Mouse (Mus musculus) midbrain, embryonic 14.5 days (tissue): ENCODE data around the gene Ciao2b. TPM values are rescaled to one million over a fixed set of nuclear protein-coding genes. Genes with fewer than 3 reads are reported as not detected.
A peak's percentile ranks its signal among the peaks of the same experiment; 100 is the strongest.

ENCODE experiments used
- ATAC-seq: fragments of 200-750 bp; cut with Nextera tagmentation; 2 replicates; pipeline ENCODE4 v1.8.0; 2017; ENCODE audit warnings: moderate number of reproducible peaks, moderate library complexity; ENCODE audit not compliant: low FRiP score, low TSS enrichment
- DNase-seq: peaks from one replicate; pipeline ENCODE4 v3.0.0-alpha.2; 2015
- H3K27ac ChIP-seq: fragments of 300-500 bp; sonication (generic); replicated peaks from 2 replicates; pipeline ENCODE4 v1.5.1; 2014; ENCODE audit warnings: mild to moderate bottlenecking, low read depth, low read length, moderate library complexity
- H3K27me3 ChIP-seq: fragments of 300-500 bp; sonication (generic); 2 replicates; pipeline ENCODE4 v1.6.1; 2014; ENCODE audit warnings: low read length, control low read depth, mixed read lengths; ENCODE audit not compliant: control insufficient read depth, insufficient read depth
- H3K36me3 ChIP-seq: fragments of 300-500 bp; sonication (generic); 2 replicates; pipeline ENCODE4 v1.6.1; 2014; ENCODE audit warnings: low read length, control low read depth; ENCODE audit not compliant: control insufficient read depth, insufficient read depth
- H3K4me1 ChIP-seq: fragments of 300-500 bp; sonication (generic); 2 replicates; pipeline ENCODE4 v1.6.1; 2014; ENCODE audit warnings: mild to moderate bottlenecking, antibody characterized with exemption, low read length, control low read depth; ENCODE audit not compliant: control insufficient read depth, insufficient read depth
- H3K4me2 ChIP-seq: fragments of 300-500 bp; sonication (generic); 2 replicates; pipeline ENCODE4 v1.6.1; 2014; ENCODE audit warnings: mild to moderate bottlenecking, low read length, moderate library complexity
- H3K4me3 ChIP-seq: fragments of 300-500 bp; sonication (generic); replicated peaks from 2 replicates; pipeline ENCODE4 v1.5.1; 2014; ENCODE audit warnings: low read depth, low read length
- H3K9ac ChIP-seq: fragments of 300-500 bp; sonication (generic); replicated peaks from 2 replicates; pipeline ENCODE4 v1.6.1; 2014; ENCODE audit warnings: mild to moderate bottlenecking, low read length, moderate library complexity
- H3K9me3 ChIP-seq: fragments of 300-500 bp; sonication (generic); 2 replicates; pipeline ENCODE4 v1.6.1; 2016; ENCODE audit warnings: low read length, control low read depth, mixed read lengths; ENCODE audit not compliant: control insufficient read depth
- WGBS: fragments of 180-500 bp; shearing (Covaris S2); extraction: QIAGEN DNeasy Blood & Tissue Kit; methylation state at CpG from one replicate; pipeline ENCODE4 v1.1.7; 2014; 5-methylcytosine and 5-hydroxymethylcytosine counted together
- polyA plus RNA-seq: library from polyadenylated mRNA; unstranded; fragments of >200 nt; fragmentation: Nextera tagmentation; extraction: Ambion mirVana; gene quantifications from 2 replicates; pipeline ENCODE4 v1.2.1, GENCODE M21; 2014

Ciao2b gene
- polyA plus RNA-seq, 1 experiment from 2014 or later: 131 TPM

DNA sequence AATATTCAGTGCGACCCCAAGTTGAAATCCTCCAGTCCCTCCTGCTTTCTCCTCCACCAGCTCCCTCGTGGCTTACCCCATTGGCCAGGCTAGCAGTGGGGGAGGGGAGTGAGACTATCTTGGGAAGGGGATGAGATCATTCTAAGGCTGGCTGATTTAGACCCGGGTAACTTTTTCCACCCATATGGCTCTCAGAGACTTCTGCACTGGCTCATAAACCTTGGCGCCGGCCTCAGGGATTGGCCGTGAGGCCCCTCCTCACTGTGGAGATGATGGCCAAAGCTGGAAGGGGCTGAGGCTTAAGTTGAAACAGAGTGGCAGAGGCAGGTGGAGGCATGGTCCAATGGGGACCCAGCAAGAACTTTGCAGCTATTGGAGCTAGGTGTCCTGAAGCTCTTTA lies 35.4 kb downstream of the Ciao2b start:
- ATAC-seq (no peak), DNase-seq (no peak)
- Histone ChIP-seq H3K27ac (no peak overlapping the region), H3K4me3 (no peak overlapping the region), H3K9ac (no peak overlapping the region), H3K36me3 (no peaks in the 10 kb centered on the region), H3K4me1 (0 out of 2 replicates have a peak, but pooled peaks cover 7% of the 10 kb centered on the region), H3K27me3 (no peaks in the 10 kb centered on the region), H3K9me3 (no peaks in the 10 kb centered on the region), H3K4me2 (no peak overlapping the region)
- WGBS: 55% methylated on average over 6 of the region's 6 CpGs

DNA sequence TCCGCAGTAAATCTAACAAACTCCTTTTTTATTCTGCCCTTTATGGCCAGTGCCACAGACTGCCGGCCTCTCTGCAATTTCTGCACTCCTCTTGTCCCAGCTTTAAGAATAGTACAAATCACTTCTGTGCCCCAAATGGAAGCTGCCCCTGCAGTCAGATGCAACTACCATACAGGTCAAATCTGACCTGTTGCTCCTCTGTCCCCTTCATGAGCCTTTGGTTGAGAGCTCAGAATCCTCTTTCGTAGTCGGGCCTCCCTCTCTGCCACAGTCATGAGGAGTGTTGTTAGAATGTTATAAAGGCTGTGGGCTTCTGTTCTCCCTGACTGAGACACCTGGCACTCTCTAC lies 38.5 kb downstream of the Ciao2b start:
- Histone ChIP-seq H3K27ac (no peak overlapping the region), H3K9me3 (no peaks in the 10 kb centered on the region), H3K4me3 (no peak overlapping the region), H3K27me3 (no peaks in the 10 kb centered on the region), H3K4me2 (no peak overlapping the region), H3K9ac (no peak overlapping the region), H3K4me1 (0 out of 2 replicates have a peak, but pooled peaks cover 7% of the 10 kb centered on the region), H3K36me3 (no peaks in the 10 kb centered on the region)
- no peak for ATAC-seq
- 74% methylated on average over 4 of the region's 4 CpGs for WGBS
- no peak for DNase-seq

DNA sequence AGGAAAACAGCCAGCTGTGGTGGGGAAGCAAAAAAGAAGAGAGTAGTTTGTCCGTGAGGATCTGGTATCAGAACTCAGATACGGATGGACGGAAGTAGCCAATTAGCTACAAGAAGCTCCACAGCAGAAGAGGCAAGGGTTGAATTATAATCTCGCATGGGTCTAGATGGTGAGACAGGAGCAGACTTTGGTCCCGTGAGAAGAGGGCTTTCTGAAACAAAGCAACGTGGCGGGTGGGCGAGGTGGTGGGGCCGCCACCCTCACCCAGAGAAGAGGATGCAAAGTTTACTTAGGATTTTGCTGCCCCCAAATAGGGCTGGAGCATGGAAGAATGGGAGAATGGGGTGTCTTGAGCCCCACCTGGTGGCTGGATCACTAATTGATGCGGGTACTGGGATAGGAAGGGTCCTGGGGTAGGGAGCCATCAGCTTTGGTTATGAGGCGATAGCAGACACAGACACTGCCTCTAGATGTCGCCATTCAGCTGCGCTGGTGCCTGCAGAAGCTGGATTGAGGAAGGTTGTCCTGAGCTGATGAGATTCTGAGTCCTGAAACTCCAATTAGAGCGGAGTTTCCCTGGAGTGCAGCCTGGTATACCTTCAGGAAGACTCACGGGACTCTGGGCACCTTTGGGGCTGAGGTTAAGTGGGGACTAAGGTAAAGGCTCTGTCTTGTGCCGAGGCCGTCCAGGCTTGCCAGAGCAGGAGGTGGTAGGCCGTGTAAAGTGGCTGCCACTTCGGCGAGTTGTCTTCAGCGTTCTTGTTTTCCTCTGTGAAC lies 39.1 kb downstream of the Ciao2b start:
- H3K4me2 ChIP-seq: peak overlapping the region; percentile 41
- H3K9me3 ChIP-seq: no peaks in the 10 kb centered on the region
- H3K9ac ChIP-seq: no peak overlapping the region
- no peaks in the 10 kb centered on the region for H3K36me3 ChIP-seq
- H3K27ac ChIP-seq: no peak overlapping the region
- peak; percentile 94 for DNase-seq
- 0 out of 2 replicates have a peak, but pooled peaks cover 7% of the 10 kb centered on the region for H3K4me1 ChIP-seq
- no peak overlapping the region for H3K4me3 ChIP-seq
- peak; percentile 90 for ATAC-seq
- WGBS: 19% methylated on average over 21 of the region's 21 CpGs
- H3K27me3 ChIP-seq: no peaks in the 10 kb centered on the region

DNA sequence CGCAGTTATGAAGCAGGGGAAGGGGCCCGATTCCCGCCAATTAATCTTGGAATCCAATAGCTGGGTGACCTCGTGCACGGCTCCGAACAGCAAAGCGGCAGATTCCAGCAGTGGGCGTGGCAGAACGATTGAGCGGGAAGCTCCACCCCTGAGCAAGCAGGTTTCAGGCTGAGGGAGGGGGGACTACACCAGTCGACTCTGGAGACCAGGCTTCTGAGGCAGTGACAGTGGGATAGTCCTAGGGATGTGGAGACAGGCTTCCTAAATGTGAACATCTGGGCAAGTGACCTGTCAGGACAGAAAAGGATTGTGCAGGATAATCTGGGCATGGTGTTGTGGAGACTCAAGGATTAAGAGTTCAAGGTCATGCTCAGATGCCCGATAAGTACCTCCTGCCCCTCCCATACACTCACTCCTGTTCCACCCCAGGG lies 39.8 kb downstream of the Ciao2b start:
- Histone ChIP-seq H3K4me3 (no peak overlapping the region), H3K4me2 (peak overlapping the region; percentile 41), H3K27ac (no peak overlapping the region), H3K4me1 (0 out of 2 replicates have a peak, but pooled peaks cover 7% of the 10 kb centered on the region), H3K9me3 (no peaks in the 10 kb centered on the region), H3K9ac (no peak overlapping the region), H3K27me3 (no peaks in the 10 kb centered on the region), H3K36me3 (no peaks in the 10 kb centered on the region)
- ATAC-seq (no peak), DNase-seq (no peak)
- WGBS: under 1% methylated on average over 12 of the region's 12 CpGs

DNA sequence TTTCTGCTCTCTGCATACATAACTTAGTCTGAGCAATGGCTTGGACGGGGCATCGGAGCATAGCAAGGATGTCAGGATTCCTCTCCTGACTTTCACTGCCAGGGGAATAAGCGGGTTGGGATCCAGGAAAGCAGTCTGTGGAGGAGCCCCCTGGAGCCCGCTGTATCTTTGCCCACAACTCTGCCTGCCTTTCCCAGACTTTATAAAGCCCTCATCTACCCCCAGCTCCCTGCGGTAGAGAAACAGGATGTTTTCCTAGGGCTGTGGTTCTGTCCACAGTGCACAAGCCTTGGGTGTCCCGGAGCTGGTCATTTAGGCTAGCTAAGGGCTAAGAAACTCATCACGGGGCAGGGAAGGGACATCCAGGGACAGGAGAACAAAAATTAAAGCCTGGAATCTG lies 40.4 kb downstream of the Ciao2b start:
- WGBS: 21% methylated on average over 7 of the region's 7 CpGs
- ATAC-seq (no peak), DNase-seq (no peak)
- Histone ChIP-seq H3K27me3 (no peaks in the 10 kb centered on the region), H3K4me1 (0 out of 2 replicates have a peak, but pooled peaks cover 7% of the 10 kb centered on the region), H3K27ac (no peak overlapping the region), H3K9me3 (no peaks in the 10 kb centered on the region), H3K4me3 (no peak overlapping the region), H3K9ac (no peak overlapping the region), H3K36me3 (0 out of 2 replicates have a peak, but pooled peaks cover 3% of the 10 kb centered on the region), H3K4me2 (no peak overlapping the region)

DNA sequence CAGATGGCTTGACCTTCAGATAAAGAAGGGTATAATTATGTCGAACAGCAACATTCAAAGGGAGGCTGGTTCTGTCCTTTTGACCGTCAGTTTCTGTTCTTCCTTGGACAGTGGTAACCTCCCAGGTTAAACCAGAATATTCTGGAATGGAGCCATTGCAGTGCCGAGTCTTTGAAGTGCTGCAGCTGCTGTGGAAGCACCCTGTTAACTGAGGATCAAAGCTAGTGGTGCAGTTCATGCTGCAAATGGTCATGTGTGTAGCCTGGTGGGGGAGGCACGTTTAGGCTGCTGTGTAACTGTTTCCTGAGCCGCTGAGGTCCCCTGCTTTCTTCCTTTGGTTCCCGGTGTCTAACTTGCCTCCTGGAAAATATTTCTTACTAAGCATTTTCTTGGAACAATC lies 43.3 kb downstream of the Ciao2b start:
- H3K4me1 ChIP-seq: 0 out of 2 replicates have a peak, but pooled peaks cover 7% of the 10 kb centered on the region
- H3K9me3 ChIP-seq: no peaks in the 10 kb centered on the region
- DNase-seq (no peak), ATAC-seq (no peak)
- no peaks in the 10 kb centered on the region for H3K27me3 ChIP-seq
- WGBS: 74% methylated on average over 6 of the region's 6 CpGs
- H3K9ac ChIP-seq: no peak overlapping the region
- no peak overlapping the region for H3K27ac ChIP-seq
- peaks cover 29% of the 10 kb centered on the region for H3K36me3 ChIP-seq
- H3K4me2 ChIP-seq: no peak overlapping the region
- H3K4me3 ChIP-seq: no peak overlapping the region

DNA sequence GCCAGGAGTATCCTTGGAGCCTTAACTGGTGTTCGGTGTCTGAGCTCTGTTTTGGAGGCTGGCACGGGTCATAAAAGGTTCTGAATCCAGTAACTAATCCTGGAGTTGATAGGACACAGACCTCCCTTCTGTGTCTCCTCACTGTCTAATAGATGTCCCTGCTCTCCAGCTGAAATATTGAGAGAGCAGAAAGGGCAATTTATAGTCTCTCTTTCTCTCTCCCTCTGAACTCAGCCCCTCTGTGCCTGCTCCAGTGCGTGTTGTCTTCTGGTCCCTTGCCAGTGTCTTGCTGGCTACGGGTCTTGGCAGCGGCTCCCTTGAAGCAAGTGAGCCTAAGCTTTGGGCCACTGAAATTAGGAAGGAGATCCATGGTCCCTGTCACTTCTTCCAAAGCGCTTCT lies 44.1 kb downstream of the Ciao2b start:
- WGBS: 88% methylated on average over 6 of the region's 6 CpGs
- no peak for DNase-seq

DNA sequence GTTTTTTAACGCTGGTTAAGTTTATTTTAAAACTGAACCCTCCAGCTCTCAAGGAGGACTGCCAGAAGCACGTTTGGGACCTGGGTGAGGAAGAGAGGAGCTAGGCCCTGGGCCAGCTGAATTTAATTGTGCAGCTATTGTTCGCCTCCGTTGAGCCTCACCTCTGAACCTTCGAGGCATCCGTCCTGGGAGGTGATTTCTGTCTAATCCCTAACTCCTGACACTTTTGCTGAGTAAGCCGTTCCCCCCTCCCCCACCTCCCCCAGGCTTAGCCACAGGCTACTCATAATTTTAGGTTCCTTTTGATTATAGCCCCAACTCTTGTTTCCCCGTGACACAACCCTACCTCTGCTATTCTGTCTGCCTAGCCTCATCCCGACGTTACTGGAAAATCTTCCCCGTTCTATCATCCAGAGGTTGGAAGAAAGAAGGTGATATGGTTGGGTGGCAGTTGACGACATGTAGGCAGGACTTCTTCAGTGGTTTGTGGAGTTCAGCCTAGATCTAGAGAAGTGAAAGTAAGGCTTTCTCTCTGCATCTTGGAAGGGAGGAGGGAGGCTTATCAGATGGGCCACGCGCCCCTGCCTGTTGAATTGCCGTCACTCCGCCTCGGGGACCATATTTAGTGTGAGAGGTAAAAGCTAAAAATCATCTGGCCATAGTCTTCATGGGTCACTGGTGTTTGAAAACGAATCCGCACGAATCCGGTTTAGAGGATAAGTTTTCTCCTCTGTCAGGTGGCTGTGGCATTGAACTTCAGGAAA lies 45.8 kb downstream of the Ciao2b start:
- ATAC-seq: no peak
- H3K27me3 ChIP-seq: no peaks in the 10 kb centered on the region
- DNase-seq: no peak
- no peak overlapping the region for H3K4me2 ChIP-seq
- no peaks in the 10 kb centered on the region for H3K9me3 ChIP-seq
- H3K4me1 ChIP-seq: 0 out of 2 replicates have a peak, but pooled peaks cover 3% of the 10 kb centered on the region
- 84% methylated on average over 21 of the region's 21 CpGs for WGBS
- no peak overlapping the region for H3K4me3 ChIP-seq
- H3K36me3 ChIP-seq: peaks cover 31% of the 10 kb centered on the region
- no peak overlapping the region for H3K27ac ChIP-seq
- H3K9ac ChIP-seq: no peak overlapping the region

More for the DNA sequence above, 44.1 kb downstream of the Ciao2b start:
- H3K27ac ChIP-seq: no peak overlapping the region
- ATAC-seq: no peak
- 0 out of 2 replicates have a peak, but pooled peaks cover 7% of the 10 kb centered on the region for H3K4me1 ChIP-seq
- H3K9ac ChIP-seq: no peak overlapping the region
- H3K9me3 ChIP-seq: no peaks in the 10 kb centered on the region
- H3K27me3 ChIP-seq: no peaks in the 10 kb centered on the region
- no peak overlapping the region for H3K4me2 ChIP-seq
- peaks cover 31% of the 10 kb centered on the region for H3K36me3 ChIP-seq
- no peak overlapping the region for H3K4me3 ChIP-seq
